Mouse (Mus musculus): Measurements from ENCODE around the gene Fam43b.
"Not testable (repeated sequence)": the region's sequence is repeated elsewhere in the genome, so short reads cannot be mapped to it uniquely, and the experiment has no call there.

Gene Fam43b

DNA sequence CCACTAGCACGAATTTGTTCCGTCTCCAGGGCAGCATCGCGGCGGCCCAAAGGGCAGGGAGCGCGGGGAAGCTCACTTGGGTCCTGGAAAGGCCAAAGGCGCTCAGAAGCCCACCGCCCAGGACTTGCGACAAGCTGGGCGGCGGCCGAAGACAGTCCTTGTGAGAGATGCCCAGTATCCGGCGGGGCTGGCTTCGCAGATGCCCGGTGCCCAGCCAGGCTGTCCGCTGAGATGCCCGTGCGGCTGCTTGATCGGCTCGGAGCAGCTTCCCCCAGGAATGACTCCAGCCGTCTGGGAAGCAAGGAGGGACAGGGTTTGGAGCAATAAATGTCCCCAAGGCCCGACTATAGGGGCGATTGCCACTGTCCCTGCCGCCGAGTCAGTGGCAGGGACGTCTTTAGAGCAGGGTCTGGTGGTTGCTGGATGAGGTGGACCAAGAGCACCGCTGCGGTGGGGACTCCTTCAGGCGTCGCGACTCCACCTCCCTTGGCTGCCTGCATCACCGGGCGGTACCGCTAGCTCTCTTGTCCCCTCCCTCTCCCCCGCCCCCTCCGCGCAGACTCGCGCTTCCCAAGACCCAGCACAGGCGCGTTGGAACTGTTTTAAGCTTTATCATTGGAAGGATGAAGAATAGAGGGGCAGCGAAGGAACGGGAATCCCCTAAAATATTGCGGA is at the start of gene Fam43b:
Gene Fam43b (minus strand): TSS at position 558 of the 675 bp plus-strand sequence.
- DNase-seq (ENCODE audit: low read depth) = no peak

DNA sequence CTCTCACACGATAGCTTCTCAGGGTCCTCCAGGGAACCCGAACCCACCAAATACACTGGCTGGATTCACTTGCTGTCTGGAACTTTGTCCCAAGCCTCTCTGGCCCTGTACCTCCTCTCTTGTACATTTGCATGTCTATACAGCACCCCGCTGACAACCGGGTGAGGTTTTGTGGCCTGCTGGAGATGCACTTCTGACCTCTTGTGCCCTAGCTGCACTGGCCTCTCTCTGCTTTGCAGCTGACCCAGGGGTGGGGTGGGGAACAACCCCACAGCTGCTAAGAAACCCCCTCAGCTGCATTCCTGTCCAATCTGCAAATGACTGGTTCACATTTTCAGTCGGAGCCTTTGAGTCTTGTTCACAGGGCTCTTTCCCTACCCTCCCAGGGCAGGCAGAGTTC is 48.6 kb upstream of the Fam43b start:
- DNase-seq (ENCODE audit: low read depth) = no peak

DNA sequence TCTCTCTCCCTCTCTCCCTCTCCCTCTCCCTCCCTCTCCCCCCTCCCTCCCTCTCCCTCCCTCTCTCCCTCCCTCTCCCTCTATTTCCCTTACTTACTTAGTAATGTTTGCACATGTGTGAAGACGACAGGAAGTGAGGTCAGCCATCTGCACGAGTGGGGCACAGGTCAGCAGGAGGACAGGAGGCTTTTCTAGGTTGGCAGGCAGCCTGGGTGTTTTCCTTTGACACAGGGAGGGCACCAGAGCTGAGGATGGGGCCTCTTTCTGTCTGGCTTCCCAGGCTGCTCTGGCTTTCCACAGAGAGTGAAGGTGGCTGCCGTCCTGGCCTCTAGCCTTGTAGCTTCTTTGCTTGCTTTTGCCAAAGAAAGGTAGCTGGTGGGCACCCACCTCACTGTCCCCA is 43.7 kb upstream of the Fam43b start:
- no peak for DNase-seq (ENCODE audit: low read depth)

DNA sequence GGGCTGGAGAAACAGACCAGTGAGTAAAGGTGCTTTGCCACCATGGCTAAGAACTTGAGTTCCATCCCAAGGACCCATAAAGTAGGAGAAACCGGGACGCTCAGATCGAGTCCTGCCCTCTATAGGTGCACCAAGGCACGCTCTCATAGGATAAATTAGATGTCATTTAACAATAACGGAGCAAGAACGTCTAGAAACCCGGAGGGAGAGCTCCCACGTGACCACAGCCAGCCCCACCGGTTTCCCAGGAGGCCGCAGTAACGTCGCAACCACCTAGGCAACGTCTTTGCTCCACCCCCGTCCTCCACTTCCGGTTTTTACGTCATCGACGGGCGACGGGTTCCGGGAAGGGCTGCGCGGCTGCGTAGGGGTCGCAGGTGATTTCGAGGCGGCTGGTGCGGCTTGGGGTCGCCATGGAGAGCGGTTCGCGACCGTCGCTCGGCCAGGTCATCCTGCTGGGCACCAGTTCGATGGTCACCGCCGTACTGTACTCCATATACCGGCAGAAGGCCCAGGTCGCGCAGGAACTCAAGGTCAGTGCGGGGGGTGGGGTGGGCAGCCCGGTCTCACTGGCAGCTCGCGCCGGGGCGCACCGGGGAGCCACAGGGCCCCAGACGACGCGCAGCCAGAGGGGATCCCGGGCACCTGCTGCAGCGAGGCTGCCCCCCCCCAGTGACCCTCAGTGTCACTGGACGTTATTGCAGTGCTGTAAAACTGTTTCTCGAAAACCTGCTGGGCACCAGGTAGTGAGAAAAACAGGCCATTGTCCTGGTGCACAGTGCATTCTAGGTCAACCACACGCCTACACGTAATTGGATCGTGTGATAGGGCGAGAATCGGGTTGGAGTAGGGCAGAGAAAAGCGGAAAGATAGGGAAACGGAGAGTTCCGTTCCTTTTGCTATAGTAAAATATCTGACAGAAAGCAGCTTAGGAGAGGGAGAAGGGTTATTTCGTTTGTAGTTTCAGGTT is 38.3 kb upstream of the Fam43b start, which contains the start of gene Mul1:
Gene Mul1 (plus strand): TSS at position 325 of the 970 bp plus-strand sequence.
- DNase-seq (ENCODE audit: low read depth) = peak; percentile 76

DNA sequence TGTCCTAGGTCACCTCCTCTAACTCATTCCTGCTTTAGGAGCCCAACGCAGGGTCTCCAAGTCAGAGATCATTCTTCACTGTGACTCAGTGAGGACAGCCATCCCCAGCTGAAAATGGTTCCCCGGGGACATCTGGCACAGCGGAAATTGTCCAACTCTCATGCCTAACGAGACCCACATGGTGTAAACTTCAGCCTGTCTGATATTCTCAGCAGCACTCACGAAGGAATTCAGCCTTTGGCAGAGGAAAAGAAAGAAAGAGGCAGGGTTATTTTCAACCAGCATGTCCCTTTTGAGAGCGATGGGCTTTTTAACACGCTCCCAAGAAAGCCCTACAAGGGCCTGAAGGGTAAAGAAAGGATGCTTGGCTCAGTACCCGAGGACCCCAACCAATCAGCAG is 35.0 kb upstream of the Fam43b start:
- no peak for DNase-seq (ENCODE audit: low read depth)

DNA sequence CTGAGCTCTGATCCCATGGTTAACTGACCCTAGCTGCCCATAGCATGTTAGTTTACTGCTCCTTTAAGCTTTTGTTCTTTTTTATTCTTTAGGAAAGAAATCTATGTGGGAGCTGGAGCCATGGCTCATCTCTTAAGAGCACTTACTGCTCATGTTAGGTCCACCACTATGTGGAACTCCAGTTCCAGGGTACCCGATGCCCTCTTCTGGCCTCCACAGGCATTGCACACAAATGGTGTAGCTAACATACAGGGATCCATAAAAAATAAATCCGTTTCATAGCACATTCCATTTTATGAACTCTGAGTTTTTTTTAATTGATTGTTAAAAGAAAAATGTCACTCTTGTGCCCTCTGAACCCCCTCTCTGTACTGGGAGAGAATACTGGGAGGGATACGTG is 33.5 kb upstream of the Fam43b start:
- no peak for DNase-seq (ENCODE audit: low read depth)

DNA sequence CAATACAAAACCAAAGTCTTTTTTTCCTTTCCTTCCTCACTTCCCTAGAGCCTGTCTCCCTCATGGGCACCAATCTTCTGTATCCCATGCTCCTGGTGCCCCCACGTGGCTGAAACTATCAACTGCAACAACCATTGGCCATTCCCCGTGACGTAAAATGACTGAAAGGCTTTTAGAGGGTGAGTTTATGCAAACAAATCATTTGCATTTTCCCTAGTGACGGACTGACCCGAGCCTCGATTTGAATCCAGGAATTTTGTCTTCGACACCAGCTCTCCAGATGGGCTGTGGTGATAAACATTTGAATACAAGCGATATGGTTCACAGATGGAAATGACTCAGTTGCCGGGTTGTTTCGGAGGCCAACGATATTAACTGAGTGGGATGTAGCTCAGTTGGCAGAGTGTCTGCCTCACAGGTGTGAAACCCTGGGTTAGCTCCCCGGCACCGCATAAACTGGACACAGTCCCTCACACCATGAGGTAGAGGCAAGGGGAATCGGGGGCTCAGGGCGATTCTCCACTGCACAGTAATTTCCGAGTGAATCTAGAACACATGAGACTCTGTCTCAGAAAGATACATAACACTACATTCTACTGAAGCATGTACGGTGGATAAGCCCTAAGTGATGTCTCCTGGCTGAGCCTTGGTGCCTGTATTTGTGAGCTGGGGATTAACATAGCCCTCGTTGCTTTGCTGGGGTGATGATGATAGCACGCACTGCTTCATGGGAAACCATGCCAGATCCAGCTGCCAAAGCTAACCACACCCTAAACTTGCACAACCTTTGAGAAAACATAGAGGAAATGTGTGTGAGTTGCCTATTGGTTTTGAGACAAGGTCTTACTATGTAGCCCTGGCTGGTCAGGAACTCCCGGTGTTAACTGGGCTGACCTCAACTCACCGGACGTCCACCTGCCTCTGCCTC is 30.7 kb upstream of the Fam43b start:
- peak; percentile 79 for DNase-seq (ENCODE audit: low read depth)

DNA sequence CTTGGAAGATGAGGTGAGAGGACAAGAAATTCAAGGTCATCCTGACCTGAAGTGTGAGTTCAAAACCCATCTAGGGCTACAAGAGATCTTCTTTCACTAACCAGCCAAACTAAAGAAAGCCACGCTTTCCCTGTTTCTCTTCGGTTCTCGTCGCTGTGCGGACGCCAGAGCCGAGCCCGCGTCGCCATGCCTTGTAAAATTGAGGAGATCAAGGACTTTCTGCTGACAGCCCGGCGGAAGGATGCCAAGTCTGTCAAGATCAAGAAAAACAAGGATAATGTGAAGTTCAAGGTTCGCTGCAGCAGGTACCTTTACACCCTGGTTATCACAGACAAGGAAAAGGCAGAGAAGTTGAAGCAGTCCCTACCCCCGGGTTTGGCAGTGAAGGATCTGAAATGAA is 29.3 kb upstream of the Fam43b start:
- DNase-seq (ENCODE audit: low read depth) = not testable (repeated sequence)

DNA sequence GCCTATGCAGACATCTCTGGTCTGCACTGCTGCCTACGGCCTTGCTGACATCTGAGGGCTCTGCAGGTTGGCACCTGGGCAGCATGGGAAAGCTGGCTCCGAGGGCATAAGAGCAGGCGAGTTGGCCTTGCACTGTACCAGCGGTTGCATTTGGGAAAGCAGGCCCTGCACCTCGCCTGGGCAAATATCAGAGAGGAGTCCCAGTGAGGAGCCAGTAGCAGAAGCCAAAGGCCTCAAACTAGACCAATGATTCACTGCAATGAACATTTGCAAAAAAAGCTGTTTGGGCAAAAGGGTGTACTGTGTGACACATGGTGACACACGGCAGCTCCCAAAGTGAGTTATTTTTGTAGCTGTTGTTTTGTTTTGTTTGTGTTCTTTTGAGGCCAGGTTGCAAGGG is 28.7 kb upstream of the Fam43b start:
- DNase-seq (ENCODE audit: low read depth) = no peak

DNA sequence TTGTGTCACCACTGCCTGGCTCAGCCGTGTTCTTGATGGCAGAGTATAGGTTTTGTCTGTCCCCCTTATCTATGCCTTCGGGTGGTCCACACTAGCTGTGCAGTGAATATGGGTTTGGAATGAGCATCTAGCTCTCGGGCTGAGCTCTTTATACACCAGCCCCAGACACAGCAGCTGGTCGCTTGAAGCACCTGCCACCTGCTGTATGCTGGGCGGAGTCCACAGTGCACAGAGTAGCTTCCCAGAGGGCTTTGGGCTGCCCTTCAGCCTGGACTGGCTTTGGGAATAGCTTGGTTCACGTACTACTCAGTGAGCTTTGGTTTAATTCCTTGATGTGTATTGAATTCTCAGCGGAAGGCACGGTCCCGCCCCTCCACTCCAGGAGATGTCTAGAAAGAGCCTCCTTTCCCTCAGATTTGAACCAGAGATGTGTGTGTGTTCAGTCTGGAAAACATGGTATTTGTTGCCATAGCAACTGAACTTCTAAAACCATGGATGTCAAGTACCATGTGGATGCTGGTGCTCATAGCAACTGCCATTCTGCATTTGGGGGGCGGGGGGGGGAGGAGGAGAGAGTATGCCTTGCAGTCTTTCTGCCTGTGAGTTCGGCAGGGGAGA is 22.1 kb upstream of the Fam43b start:
- no peak for DNase-seq (ENCODE audit: low read depth)

DNA sequence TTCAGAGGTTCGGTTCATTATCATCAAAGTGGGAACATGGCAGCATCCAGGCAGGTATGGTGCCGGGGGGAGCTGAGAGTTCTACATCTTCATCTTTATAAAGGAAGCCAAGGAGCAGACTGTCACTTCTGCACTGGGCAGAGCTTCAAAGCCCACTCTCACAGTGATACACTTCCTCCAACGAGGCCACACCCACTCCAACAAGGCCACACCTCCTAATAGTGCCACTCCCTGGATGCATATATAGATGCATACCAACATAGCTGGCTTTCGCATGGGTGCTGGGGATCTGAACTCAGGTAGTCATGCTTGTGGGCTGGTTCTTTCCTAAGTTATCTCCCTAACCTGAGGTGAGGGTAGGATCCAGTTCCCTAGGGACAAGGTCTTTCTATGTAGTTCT is 21.6 kb upstream of the Fam43b start:
- DNase-seq (ENCODE audit: low read depth) = no peak

DNA sequence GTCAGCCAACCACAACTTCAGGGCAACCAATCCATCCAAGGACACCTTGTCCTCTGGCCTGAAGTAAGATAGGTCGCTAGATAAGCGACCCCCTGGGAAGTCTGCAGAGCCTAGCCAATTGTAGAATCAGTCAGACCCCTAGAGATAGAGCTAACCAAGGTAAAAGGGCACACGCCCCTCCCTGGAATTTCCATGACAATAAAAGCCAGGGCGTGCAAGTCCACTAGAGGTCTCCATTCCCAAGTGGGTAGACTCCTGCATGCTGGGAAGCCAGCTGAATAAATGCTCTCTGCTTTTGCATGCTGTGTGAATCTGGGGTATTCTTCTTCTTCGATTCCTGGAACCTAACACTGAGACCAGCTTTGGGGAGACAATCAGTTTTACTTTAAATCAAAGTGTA is 20.1 kb upstream of the Fam43b start:
- no peak for DNase-seq (ENCODE audit: low read depth)

DNA sequence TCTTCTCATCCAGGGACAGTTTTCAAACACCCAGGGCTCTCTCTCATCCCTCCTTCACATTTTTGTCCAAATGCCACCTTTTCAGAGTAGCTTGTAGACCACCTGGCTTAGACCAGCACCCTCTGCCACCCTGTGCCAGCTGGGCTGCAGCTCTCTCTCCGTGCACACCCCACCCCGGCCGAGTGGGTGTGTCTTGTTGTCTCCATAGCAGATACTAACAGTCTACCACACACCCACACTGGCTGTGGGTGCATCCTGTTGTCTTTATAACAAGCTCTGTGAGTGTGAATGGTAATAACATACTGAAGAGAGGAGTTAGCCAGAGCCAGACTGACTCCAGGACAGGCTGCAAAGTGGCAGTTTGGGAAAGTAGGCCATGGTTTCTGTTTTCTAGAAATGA is 19.7 kb upstream of the Fam43b start:
- no peak for DNase-seq (ENCODE audit: low read depth)

DNA sequence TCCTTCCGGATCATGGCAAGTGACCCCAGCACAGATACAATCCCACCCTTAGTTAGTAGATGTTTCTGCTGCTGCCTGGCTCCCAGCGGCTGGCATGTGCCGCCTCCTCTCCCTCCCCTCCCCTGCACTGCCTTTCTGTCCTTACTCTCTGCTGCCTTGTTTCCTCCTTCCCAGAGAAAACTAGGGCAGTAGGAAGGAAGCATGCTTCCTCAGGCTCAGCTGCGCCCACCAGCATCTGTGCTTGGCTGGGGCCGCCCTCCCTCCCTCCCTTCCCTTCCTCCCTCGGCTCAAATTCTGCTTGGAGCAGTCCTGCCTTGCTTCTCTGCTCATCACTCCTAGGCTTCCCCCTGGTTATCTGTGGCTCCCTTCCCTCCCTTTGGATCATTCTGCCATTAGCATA is 18.4 kb upstream of the Fam43b start:
- DNase-seq (ENCODE audit: low read depth) = no peak

DNA sequence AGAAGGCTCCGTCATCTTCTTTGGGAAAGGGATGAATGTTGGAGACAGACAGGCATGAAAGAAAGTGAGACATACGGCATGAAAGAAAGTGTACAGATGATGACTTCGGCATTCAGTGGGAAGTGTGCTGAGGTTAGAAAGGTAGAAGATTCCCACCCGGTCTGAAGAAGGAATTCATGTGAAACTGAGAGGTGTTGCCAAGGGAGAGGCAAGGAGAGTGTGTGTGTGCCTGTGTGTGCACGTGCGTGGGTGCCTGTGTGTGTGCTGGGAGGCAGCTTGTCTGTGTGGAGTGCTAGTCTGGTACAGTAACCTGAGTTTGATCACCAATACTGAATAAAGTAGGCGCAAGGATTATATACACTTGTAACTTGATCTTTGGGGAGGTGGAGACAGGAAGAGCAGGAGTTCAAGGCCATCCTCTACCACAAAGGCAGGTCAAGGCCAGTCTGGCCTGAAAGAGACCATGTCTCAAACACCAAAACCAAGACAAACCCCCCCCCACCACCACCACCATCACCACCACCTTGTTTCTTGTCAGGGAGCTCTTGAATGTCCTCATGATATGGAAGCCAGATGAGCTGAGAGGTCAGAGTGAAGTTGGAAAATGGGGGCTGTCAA is 15.3 kb upstream of the Fam43b start:
- DNase-seq (ENCODE audit: low read depth) = no peak

DNA sequence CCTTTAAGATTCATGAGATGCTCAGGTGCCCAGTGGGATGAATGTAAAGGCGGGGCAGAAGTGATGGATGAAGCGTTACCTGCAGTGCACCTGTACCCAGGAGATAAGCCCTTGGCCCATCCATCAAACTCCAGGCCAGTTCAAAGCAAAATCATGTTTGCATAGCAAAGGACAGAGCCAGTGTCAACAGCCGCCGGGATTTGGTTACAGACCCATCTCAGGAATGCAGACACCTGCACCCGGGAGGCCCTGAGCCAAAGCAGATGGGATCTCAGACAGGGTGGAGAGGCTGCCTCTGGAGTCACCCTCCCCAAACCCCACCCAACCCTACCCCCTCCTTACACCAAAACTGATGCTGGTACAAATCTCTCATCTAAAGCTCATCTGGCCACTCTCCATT is 14.7 kb upstream of the Fam43b start:
- DNase-seq (ENCODE audit: low read depth) = no peak

DNA sequence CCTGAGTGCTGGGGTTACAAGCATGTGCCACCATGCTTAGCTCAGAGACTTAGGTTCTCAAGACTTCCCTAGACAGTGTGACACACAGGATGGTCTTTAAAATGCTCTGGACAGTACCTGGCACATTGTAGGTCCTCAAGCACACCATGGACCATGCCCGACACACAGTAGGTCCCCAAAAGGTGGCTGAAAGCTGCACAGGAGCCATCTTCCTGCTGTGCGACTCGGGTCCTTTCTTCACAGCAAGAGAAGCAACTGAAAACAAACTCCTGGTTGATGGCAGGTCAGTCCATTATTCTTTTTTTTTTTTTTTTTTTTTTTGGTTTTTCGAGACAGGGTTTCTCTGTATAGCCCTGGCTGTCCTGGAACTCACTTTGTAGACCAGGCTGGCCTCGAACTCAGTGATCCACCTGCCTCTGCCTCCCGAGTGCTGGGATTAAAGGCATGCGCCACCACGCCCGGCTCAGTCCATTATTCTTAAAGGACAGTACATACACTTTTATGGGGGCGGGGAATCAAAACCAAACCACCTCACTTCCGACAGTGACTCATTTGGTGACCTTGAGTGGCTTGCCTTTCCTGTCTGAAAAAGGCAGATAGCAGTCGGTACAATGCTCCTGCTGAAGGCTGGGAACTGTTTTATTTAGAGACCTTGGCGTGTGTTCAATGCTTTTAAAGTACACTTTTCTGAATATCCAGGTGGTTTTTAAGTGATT is 11.3 kb upstream of the Fam43b start:
- DNase-seq (ENCODE audit: low read depth) = no peak

DNA sequence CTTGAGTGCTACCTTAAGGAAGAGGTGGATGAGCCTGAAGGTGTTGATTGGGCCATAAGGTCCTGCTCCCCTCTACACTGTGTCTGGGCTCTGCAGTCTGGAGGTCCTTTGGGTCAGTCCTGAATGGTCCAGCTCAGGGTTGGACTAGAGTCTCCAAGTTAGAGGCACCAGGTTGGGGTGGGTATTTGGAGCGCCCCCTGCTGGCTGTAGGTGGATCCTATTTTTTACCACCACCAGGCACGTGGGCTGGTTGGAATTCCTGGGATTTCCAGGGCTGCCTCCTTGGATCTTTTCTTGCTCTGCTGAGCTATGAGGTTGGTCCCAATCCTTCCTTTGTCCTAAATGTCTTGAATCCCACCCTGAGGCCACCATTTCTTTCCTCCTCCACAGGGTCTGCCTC is 8.5 kb upstream of the Fam43b start:
- DNase-seq (ENCODE audit: low read depth) = no peak

DNA sequence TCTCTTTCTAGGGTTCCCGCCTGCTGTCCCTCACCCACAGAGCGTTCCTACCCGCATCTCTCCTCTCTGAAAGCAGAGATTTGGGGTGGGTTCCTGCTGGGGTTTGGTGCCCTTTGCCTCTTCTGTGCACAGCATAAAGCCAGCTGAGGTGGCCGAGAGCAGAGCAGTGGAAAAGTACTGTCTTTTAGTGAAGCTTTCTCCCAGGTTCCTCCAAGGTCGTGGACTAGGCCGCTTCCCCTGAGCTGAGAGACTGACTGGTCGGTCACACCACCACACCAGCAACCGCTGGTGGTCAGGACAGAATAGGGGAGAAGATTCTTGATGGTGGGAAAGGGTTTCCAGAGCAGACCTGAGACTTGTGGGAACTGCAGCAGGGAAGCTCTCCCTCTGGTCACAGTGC is 383 bp upstream of the Fam43b start:
- no peak for DNase-seq (ENCODE audit: low read depth)

DNA sequence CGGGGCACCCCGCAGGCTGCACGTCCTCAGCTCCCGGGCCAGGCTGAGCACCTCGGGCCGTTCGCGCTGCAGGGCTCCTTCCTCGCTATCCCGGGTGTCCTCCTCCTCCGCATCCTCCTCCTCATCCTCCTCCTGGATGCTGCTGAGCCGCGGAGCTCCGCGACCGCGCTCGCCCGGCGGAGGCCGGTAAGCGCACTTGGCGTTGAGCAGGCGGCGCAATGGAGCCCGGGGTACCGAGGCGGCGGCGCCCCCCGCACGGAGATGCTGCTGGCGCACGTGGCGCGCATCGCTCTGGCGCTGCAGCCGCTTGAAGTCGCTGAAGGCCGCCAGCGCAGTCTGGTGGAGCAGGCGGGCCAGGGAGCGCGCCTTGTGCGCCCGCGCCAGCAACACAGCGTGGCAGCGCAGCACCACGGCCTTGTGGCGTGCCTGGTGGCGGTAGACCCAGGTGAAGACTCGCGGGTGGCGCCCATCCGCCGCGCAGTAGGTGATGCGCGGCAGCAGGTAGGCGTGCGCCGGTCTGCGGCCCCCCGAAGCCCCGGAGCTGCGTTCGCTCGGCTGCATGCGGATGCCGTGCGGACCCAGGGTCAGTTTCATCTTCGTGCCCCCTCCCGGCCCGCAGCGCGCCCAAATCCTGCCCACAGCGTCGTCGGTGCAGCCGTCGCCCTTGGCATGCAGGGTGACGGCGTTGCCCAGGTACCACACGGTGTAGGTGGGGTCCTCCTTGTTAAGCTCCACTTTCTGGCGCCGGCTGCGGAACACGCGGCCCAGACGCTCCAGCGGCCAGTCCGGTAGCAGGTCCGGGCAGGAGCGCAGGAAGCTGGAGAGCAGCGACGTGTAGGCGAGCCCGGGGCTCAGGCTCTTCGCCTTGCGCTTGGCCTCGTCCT is 999 bp downstream of the Fam43b start:
- no peak for DNase-seq (ENCODE audit: low read depth)

All from fibroblast of lung, adult 2 months (primary cell).